Mouse (Mus musculus): ENCODE results near the gene Commd2.

The Commd2 gene

DNA sequence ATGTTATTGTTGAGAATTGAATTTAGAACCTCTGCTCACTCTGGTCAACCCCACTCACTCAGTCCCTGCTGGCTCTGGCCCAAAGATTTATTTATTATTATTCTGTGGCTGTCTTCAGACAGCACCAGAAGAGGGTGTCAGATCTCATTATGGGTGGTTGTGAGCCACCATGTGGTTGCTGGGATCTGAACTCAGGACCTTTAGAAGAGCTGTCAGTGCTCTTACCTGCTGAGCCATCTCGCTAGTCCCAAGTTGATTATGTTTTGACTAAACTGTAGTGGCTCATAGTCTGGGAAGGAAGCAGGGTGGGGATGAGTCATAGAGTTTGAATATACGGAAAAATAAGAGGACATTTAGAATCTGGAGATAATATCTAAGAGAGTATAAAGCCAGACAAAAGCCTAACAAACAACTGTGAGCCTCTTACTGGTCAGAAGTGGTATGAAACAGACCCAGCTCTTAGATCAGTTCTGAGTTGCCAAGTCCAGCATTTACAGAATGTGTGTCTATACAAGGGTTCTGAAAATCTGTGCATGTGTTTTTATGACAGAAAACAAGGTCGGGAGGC lies 39.0 kb downstream of the Commd2 start:
- no peak for DNase-seq

DNA sequence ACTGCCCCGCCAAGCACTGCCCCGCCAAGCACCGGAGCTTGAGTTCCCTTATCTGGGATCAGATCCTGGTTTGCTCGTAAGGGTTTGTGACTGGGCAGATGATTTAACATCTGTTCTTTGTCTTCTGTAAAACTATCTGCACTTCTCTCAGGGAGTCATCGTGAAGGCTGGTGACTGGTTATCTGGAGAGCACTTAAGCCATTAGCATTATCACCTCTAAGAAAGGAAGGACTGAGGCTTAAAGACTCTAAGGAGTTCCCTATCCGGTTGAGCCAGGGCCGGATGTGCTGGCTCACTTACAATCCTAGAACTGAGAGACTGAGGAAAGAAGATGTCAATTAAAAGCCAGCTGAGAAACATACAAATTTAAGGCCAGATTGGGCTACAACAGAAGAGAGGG lies 39.7 kb downstream of the Commd2 start:
- no peak for DNase-seq

DNA sequence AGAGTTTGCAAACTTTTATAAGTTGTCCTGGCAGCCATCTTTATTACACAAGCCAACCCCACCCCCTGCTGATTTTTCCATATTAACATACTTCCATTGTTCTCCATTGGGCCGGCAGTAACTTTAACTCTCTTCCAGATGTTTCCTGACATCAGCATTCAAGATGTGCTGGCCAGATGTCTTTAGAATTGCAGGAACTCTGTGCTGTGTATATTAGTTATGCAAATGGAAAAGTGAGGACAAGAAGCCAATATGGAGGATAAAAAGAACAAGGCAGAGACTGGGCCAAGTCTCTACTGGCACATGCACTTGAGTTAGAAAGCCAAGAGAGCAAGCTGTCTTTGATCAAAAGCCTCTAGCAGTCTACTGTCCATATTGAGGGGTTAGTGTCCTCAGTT lies 46.9 kb downstream of the Commd2 start:
- DNase-seq, result no peak

DNA sequence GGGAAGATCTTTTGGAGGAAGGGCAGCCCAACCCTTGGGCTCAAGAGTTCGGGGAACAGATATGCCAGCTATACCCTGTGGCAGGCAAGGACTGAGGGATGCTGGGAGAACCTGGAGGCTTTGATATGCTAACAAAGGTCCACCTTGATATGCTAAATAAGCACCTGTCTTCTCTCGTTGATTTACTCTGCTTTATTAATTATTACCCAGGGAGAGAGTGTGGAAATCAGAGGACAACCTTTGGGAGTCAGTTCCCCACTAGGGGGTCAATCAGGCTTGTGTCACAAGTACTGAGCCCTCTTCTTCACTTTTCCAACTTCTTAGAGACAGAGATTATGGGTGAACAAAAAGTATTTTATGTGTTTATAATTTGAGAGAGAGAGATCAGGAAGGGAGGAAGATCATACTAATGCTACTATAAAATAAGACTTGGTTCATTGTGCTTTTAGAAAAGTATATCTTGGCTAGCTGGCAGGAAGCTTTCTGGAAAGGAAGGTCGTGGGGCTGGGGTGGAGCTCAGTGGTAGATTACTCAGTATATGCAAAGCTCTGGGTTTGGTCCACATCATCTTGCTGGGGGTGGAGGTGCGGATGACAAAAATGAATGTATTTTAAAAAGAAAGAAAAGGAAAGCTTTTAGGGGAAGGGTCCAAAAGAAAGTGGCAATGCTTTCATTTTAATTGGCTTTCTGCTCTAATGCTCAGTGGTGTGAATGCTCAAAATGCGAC lies 47.5 kb downstream of the Commd2 start:
- DNase-seq, result no peak

DNA sequence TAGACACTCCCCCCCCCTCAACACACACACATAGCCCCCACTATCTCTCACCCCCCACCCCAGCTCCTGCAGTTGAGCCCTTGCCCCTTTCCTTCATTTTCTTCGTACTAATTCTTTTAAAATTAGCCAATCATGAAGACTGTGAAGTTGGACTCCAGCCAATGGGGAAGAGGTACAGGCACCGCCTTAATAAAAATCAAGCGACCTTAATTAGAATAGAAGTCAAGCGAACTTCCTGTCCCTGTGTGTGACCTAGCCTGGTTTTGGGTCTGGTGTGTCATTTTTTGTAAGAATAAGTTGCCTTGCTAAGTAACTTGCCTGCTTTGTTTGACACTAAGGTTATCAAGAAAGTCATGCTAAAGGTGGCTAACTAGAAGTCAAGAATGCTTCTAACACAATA lies 48.9 kb downstream of the Commd2 start:
- no peak for DNase-seq

DNA sequence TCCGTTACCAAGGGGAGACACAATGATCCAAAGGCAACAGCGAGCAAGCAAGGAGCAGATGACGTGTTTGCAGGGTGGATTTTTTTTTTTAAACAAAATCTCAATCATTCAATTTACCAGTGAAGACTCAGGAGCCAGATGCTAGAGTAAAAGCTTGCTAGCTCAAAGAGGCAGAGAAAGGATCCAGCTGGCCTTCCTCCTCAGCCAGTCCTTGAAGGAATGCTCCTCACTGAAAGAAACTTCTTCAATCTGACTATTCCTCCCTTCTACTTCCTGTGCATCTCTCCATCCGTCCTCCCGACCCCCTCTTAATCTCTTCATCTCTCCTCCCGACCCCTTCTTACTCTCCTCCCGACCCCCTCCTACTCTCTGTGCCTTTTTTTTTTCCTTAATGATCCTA lies 54.9 kb downstream of the Commd2 start:
- DNase-seq, result peak in 1 of 2 experiments; percentile 13

DNA sequence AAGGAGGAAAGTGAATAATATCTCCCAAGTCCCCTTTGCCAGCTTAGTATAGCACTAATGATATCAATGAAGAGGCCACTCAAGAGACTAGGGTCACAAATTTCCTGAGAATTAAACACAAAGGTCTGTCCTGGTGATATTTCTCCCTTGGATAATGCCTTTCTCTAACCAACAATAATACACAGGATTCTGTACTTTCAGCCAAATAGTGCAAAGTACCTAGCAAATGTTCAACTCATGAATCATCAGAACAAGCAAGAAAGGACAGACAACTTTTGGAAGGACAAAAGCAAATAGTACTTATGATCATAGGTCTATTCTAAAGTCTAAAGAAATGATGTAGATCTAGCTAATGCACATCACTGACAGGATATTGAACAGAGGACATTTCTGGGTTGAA lies 56.0 kb downstream of the Commd2 start:
- no peak for DNase-seq

Measured in kidney, postnatal 4 days (tissue).